Mouse (Mus musculus) liver, embryonic 14.5 days (tissue): ENCODE data around the gene Psrc1. TPM values are rescaled to one million over a fixed set of nuclear protein-coding genes. Genes with fewer than 3 reads are reported as not detected.

Experiments used
- ATAC-seq: fragments of 200-750 bp; cut with Nextera tagmentation; 2 replicates; pipeline ENCODE4 v1.8.0; 2017; ENCODE audit warnings: moderate number of reproducible peaks, mild to moderate bottlenecking, moderate library complexity; ENCODE audit not compliant: insufficient read depth
- DNase-seq, 3 experiments: peaks; one replicate each; pipeline ENCODE4 v3.0.0-alpha.2; 2012 to 2013; ENCODE audit warnings: low read depth in 3 of 3, low spot score in 3 of 3
- H3K27ac ChIP-seq: fragments of 300-500 bp; sonication (generic); 2 replicates; pipeline ENCODE4 v1.5.1; 2014; ENCODE audit warnings: moderate library complexity, mild to moderate bottlenecking, control low read depth, inconsistent platforms
- H3K27me3 ChIP-seq: fragments of 300-500 bp; sonication (generic); 2 replicates; pipeline ENCODE4 v1.6.1; 2014; ENCODE audit warnings: mild to moderate bottlenecking, low read length, moderate library complexity; ENCODE audit not compliant: control insufficient read depth, insufficient read depth
- H3K36me3 ChIP-seq: fragments of 300-500 bp; sonication (generic); replicated peaks from 2 replicates; pipeline ENCODE4 v1.6.1; 2014; ENCODE audit warnings: low read depth; ENCODE audit not compliant: control insufficient read depth, insufficient read depth
- H3K4me1 ChIP-seq, 2 experiments: fragments of 200-500 bp in 1 of 2; fragments of 300-500 bp in 1 of 2; sonication (generic) in 1 of 2; replicated peaks; 2 replicates each; pipeline ENCODE4 v1.6.1; 2012 to 2014; ENCODE audit warnings: antibody characterized with exemption in 1 of 2, inconsistent platforms in 1 of 2, low read length in 1 of 2; ENCODE audit not compliant: control insufficient read depth in 2 of 2, insufficient read depth in 2 of 2
- H3K4me2 ChIP-seq: fragments of 300-500 bp; sonication (generic); 2 replicates; pipeline ENCODE4 v1.6.1; 2014; ENCODE audit warnings: low read depth, mild to moderate bottlenecking, control low read depth, moderate library complexity
- H3K4me3 ChIP-seq, 2 experiments: fragments of 200-500 bp in 1 of 2; fragments of 300-500 bp in 1 of 2; sonication (generic) in 1 of 2; 2 replicates each; pipeline ENCODE4 v1.5.1; 2012 to 2014; ENCODE audit warnings: low read depth in 2 of 2, low read length in 2 of 2, mild to moderate bottlenecking in 2 of 2, control low read depth in 1 of 2, inconsistent platforms in 1 of 2, moderate library complexity in 1 of 2; ENCODE audit not compliant: insufficient read depth in 1 of 2
- H3K9ac ChIP-seq: fragments of 300-500 bp; sonication (generic); replicated peaks from 2 replicates; pipeline ENCODE4 v1.6.1; 2014; ENCODE audit warnings: mild to moderate bottlenecking, control low read depth, moderate library complexity
- H3K9me3 ChIP-seq: fragments of 300-500 bp; sonication (generic); 2 replicates; pipeline ENCODE4 v1.6.1; 2016; ENCODE audit warnings: low read length, mixed read lengths; ENCODE audit not compliant: control insufficient read depth
- CTCF ChIP-seq: IDR thresholded peaks from 2 replicates; pipeline ENCODE4 v1.5.1; 2016; ENCODE audit warnings: antibody characterized with exemption, low read depth, control low read depth
- EP300 ChIP-seq: IDR thresholded peaks from 2 replicates; pipeline ENCODE4 v1.6.1; 2016; ENCODE audit warnings: antibody characterized with exemption, low read depth
- WGBS: fragments of 180-500 bp; shearing (Covaris S2); extraction: QIAGEN DNeasy Blood & Tissue Kit; methylation state at CpG from one replicate; pipeline ENCODE4 v1.1.7; 2014; ENCODE audit not compliant: insufficient replicate concordance; 5-methylcytosine and 5-hydroxymethylcytosine counted together
- polyA plus RNA-seq, 2 experiments: library from polyadenylated mRNA; depleted of rRNA in 1 of 2; stranded (reverse) in 1 of 2; unstranded in 1 of 2; fragments of >200 nt; fragmentation: Nextera tagmentation in 1 of 2; extraction: Ambion mirVana in 1 of 2; gene quantifications; 2 replicates each; pipeline versions ENCODE4 v1.2.1 to v1.2.3; 2012 to 2014

The Psrc1 gene
- polyA plus RNA-seq, 2 experiments, result 12.3 to 20.3 TPM

- Histone ChIP-seq H3K4me1 (peaks cover 0 to 5% of the 10 kb centered on the region in 2 experiments; a peak in 1 of 4 replicates), H3K27ac (no peak overlapping the region), H3K27me3 (no peaks in the 10 kb centered on the region), H3K9ac (no peak overlapping the region), H3K4me2 (no peak overlapping the region), H3K9me3 (no peaks in the 10 kb centered on the region), H3K4me3 (no peak overlapping the region), H3K36me3 (no peaks in the 10 kb centered on the region)
- WGBS, result 41% methylated on average over 3 of the region's 3 CpGs
- DNase-seq (no peak), ATAC-seq (no peak)
- no peak for TF ChIP-seq CTCF
- TF ChIP-seq EP300, result no peak
Measured at GRCm38 (mm10) chr3:108372691-108373090, 10.9 kb upstream of the Psrc1 start.

- no peak overlapping the region for H3K27ac ChIP-seq
- no peaks in the 10 kb centered on the region for H3K27me3 ChIP-seq
- H3K4me3 ChIP-seq, result no peak overlapping the region
- DNase-seq, result no peak
- WGBS, result 62% methylated on average over 7 of the region's 7 CpGs
- no peak for TF ChIP-seq EP300
- TF ChIP-seq CTCF, result no peak
- no peak for ATAC-seq
- no peaks in the 10 kb centered on the region for H3K9me3 ChIP-seq
- H3K36me3 ChIP-seq, result no peaks in the 10 kb centered on the region
- no peak overlapping the region for H3K9ac ChIP-seq
- no peak overlapping the region for H3K4me2 ChIP-seq
- peaks cover 5 to 27% of the 10 kb centered on the region in 2 experiments; a peak in 3 of 4 replicates for H3K4me1 ChIP-seq
Measured at GRCm38 (mm10) chr3:108378875-108379663, 4.6 kb upstream of the Psrc1 start.

GRCm38 (mm10) chr3:108380695-108381094 is 2.9 kb upstream of the Psrc1 start:
- H3K9me3 ChIP-seq, result no peaks in the 10 kb centered on the region
- no peak overlapping the region for H3K4me2 ChIP-seq
- H3K27ac ChIP-seq, result no peak overlapping the region
- no peaks in the 10 kb centered on the region for H3K27me3 ChIP-seq
- H3K36me3 ChIP-seq, result no peaks in the 10 kb centered on the region
- TF ChIP-seq EP300, result no peak
- TF ChIP-seq CTCF, result peak; percentile 77
- 64% methylated on average over 6 of the region's 6 CpGs for WGBS
- no peak for ATAC-seq
- DNase-seq, result no peak
- no peak overlapping the region for H3K4me3 ChIP-seq
- no peak overlapping the region for H3K9ac ChIP-seq
- H3K4me1 ChIP-seq, result peaks cover 12 to 32% of the 10 kb centered on the region in 2 experiments; a peak in 3 of 4 replicates

- DNase-seq (no peak), ATAC-seq (no peak)
- H3K27me3 ChIP-seq, result no peaks in the 10 kb centered on the region
- H3K4me1 ChIP-seq, result peaks cover 12 to 32% of the 10 kb centered on the region in 2 experiments; a peak in 3 of 4 replicates
- no peaks in the 10 kb centered on the region for H3K9me3 ChIP-seq
- TF ChIP-seq EP300, result no peak
- TF ChIP-seq CTCF, result no peak
- peak overlapping the region; percentile 8 to 19; a peak in 3 of 4 replicates for H3K4me3 ChIP-seq
- H3K4me2 ChIP-seq, result peak overlapping the region; percentile 58
- H3K36me3 ChIP-seq, result no peaks in the 10 kb centered on the region; the same call in 1 of the 2 replicates
- peak overlapping the region; percentile 39 for H3K9ac ChIP-seq
- H3K27ac ChIP-seq, result no peak overlapping the region
- WGBS, result 48% methylated on average over 14 of the region's 14 CpGs
Measured at GRCm38 (mm10) chr3:108381945-108382875, 1.4 kb upstream of the Psrc1 start.
